Mouse (Mus musculus): ENCODE results near the gene Tmem50b. TPM values are rescaled to one million over a fixed set of nuclear protein-coding genes. Genes with fewer than 3 reads are reported as not detected.

The Tmem50b gene
- total and polyA plus RNA-seq, 2 experiments from 2014 or later: 79.6 to 114 TPM

DNA sequence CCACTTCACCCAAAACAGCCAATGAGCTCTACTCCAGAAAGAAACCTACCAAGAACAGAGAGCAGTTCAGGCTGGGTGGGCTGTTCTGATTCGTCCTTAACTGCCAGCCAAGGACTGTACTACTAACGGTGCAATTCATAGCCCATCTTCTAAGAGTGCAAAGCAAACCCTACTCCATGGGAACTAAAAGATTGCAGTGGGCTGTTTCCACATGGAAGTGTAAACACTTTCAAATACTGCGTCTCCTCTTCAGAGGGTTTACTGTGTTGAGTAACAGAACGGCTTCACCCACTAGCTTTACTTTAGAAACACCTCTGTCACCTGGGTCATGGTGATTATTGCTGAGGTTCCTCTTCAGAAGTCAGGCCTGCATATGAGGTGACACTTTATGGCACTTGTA, 3.5 kb upstream of the Tmem50b start:
- Histone ChIP-seq H3K9ac (replicated peaks; ENCODE audit: low read length) (no peak overlapping the region), H3K4me2 (ENCODE audit: low read depth, low read length) (no peak overlapping the region), H3K4me1 (ENCODE audit: insufficient read depth, low read length) (no peaks in the 10 kb centered on the region), H3K36me3 (ENCODE audit: insufficient read depth, low read length) (no peaks in the 10 kb centered on the region), H3K9me3 (ENCODE audit: low read length) (no peaks in the 10 kb centered on the region), H3K27me3 (ENCODE audit: insufficient read depth, low read length) (no peaks in the 10 kb centered on the region), H3K4me3 (ENCODE audit: low read length) (no peak overlapping the region), H3K27ac (no peak overlapping the region)
- DNase-seq (ENCODE audit: low spot score) (no peak), ATAC-seq (no peak)
- no peak for TF ChIP-seq CTCF (IDR thresholded peaks at IDR 0.05; ENCODE audit: low read depth)
- 84% methylated on average over 4 of the region's 4 CpGs for WGBS

GRCm38 (mm10) chr16:91599242-91599641, 1.6 kb upstream of the Tmem50b start:
- H3K27me3 ChIP-seq (ENCODE audit: insufficient read depth, low read length): no peaks in the 10 kb centered on the region
- no peak overlapping the region for H3K4me2 ChIP-seq (ENCODE audit: low read depth, low read length)
- DNase-seq (ENCODE audit: low spot score) (no peak), ATAC-seq (no peak)
- H3K4me3 ChIP-seq (ENCODE audit: low read length): no peak overlapping the region
- H3K36me3 ChIP-seq (ENCODE audit: insufficient read depth, low read length): no peaks in the 10 kb centered on the region
- no peak overlapping the region for H3K9ac ChIP-seq (replicated peaks; ENCODE audit: low read length)
- TF ChIP-seq CTCF (IDR thresholded peaks at IDR 0.05; ENCODE audit: low read depth): 0 out of 2 replicates have a peak, but pooled peaks have one; percentile 10
- H3K27ac ChIP-seq: no peak overlapping the region
- H3K4me1 ChIP-seq (ENCODE audit: insufficient read depth, low read length): peaks cover 6% of the 10 kb centered on the region; the same call in 1 of the 2 replicates
- H3K9me3 ChIP-seq (ENCODE audit: low read length): no peaks in the 10 kb centered on the region

DNA sequence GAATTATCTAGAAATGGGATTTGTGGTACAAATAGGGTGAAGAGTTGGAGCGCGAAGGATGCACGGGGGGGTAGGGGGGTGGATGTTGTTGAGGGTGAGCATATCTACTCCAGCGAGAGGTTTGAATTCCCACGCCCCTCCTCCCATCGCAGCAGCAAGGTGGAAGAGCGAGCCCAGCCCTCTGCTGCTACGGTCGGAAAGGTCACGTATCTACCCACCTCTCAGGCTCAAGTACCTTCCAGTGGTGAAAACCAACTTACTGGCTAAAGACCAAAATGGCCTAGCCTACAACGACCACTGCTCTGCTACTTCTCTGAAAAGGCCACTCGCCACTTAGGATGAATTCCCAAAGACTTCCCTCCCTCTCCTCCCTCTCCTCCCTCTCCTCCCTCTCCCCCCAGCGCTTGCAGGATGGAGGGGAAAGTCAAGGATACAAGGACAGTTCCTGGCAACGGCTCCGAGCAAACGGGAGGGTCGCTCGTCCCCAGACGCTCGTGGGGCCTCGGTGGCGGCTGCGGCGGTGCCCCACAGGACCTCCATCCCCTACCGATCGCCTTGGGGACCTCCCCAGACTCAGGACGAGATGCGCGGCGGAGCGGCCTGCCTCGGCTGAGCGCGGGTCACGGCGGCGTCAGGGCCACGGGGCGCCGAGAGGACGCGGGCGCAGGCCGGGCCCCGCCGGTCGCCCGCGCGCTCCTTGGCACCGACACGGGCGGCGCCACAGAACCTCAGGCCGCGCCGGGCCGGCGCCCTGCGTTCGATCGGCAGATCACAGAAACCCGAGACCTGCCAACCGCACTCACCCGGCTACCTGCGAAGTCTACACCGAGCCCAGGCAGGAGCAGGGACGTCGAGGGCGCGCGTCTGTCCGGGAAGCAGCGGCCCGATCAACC, 575 bp downstream of the Tmem50b start:
- Histone ChIP-seq H3K4me3 (ENCODE audit: low read length) (peak overlapping the region; percentile 90), H3K27ac (peak overlapping the region; percentile 80), H3K4me2 (ENCODE audit: low read depth, low read length) (peak overlapping the region; percentile 73), H3K36me3 (ENCODE audit: insufficient read depth, low read length) (no peaks in the 10 kb centered on the region), H3K9me3 (ENCODE audit: low read length) (no peaks in the 10 kb centered on the region), H3K9ac (replicated peaks; ENCODE audit: low read length) (peak overlapping the region; percentile 84), H3K4me1 (ENCODE audit: insufficient read depth, low read length) (peaks cover 6% of the 10 kb centered on the region; the same call in 1 of the 2 replicates), H3K27me3 (ENCODE audit: insufficient read depth, low read length) (no peaks in the 10 kb centered on the region)
- DNase-seq (ENCODE audit: low spot score) (peak; percentile 62), ATAC-seq (peak; percentile 81)
- WGBS: under 1% methylated on average over 55 of the region's 75 CpGs
- TF ChIP-seq CTCF (IDR thresholded peaks at IDR 0.05; ENCODE audit: low read depth): no peak; the same call in 1 of the 2 replicates

GRCm38 (mm10) chr16:91596397-91596778, 1.2 kb downstream of the Tmem50b start:
- Histone ChIP-seq H3K9ac (replicated peaks; ENCODE audit: low read length) (peak overlapping the region; percentile 84), H3K27me3 (ENCODE audit: insufficient read depth, low read length) (no peaks in the 10 kb centered on the region), H3K4me2 (ENCODE audit: low read depth, low read length) (peak overlapping the region; percentile 73), H3K4me3 (ENCODE audit: low read length) (peak overlapping the region; percentile 90), H3K27ac (no peak overlapping the region), H3K9me3 (ENCODE audit: low read length) (no peaks in the 10 kb centered on the region), H3K36me3 (ENCODE audit: insufficient read depth, low read length) (no peaks in the 10 kb centered on the region), H3K4me1 (ENCODE audit: insufficient read depth, low read length) (peaks cover 6% of the 10 kb centered on the region; the same call in 1 of the 2 replicates)
- DNase-seq (ENCODE audit: low spot score) (no peak), ATAC-seq (no peak)
- TF ChIP-seq CTCF (IDR thresholded peaks at IDR 0.05; ENCODE audit: low read depth): no peak
- WGBS: 19% methylated on average over 9 of the region's 9 CpGs

DNA sequence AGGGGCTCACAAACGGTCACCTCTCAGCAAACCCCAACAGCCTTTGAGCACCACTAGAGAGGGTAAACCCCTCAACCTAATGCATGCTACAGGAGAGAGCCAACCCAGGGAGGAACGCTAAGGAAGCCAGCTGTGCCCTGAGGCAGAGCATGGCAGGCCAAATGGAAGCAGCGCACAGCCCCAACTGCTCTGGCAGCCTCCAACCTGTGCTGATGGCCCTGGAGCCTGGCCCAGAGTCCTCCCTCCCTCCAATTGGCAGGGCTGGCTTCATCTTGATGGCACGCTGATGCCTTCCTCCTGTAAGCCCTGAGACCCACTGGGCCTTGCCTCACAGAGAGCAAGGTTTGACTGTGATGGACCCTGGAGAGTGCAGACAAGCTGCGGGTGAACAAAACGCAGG, 2.5 kb downstream of the Tmem50b start:
- TF ChIP-seq CTCF (IDR thresholded peaks at IDR 0.05; ENCODE audit: low read depth): no peak
- Histone ChIP-seq H3K9me3 (ENCODE audit: low read length) (no peaks in the 10 kb centered on the region), H3K9ac (replicated peaks; ENCODE audit: low read length) (no peak overlapping the region), H3K4me1 (ENCODE audit: insufficient read depth, low read length) (peaks cover 6% of the 10 kb centered on the region; the same call in 1 of the 2 replicates), H3K4me2 (ENCODE audit: low read depth, low read length) (no peak overlapping the region), H3K36me3 (ENCODE audit: insufficient read depth, low read length) (no peaks in the 10 kb centered on the region), H3K4me3 (ENCODE audit: low read length) (no peak overlapping the region), H3K27me3 (ENCODE audit: insufficient read depth, low read length) (no peaks in the 10 kb centered on the region), H3K27ac (no peak overlapping the region)
- no peak for ATAC-seq
- 54% methylated on average over 6 of the region's 6 CpGs for WGBS
- DNase-seq (ENCODE audit: low spot score): peak; percentile 62

DNA sequence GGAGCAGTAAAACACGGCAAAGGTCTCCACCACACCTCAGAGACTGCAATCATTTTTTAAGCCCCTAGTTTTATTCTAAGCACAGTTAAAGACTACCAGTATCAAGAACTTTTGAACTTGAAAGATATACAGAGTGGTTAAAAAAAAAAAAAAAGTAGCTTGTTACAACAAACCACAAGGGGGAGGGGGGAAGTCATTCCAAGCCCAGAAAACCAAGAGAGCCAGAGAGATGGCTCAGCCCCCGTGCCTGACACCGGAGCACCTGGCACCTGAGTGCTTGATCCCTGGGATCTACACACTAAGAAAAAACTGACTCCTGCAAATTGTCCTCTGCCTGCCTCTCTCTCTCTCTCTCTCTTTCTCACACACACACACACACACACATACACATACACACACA, 4.3 kb downstream of the Tmem50b start:
- TF ChIP-seq CTCF (IDR thresholded peaks at IDR 0.05; ENCODE audit: low read depth): no peak
- Histone ChIP-seq H3K9ac (replicated peaks; ENCODE audit: low read length) (no peak overlapping the region), H3K27me3 (ENCODE audit: insufficient read depth, low read length) (no peaks in the 10 kb centered on the region), H3K4me2 (ENCODE audit: low read depth, low read length) (no peak overlapping the region), H3K9me3 (ENCODE audit: low read length) (no peaks in the 10 kb centered on the region), H3K4me1 (ENCODE audit: insufficient read depth, low read length) (peaks cover 6% of the 10 kb centered on the region; the same call in 1 of the 2 replicates), H3K27ac (no peak overlapping the region), H3K36me3 (ENCODE audit: insufficient read depth, low read length) (no peaks in the 10 kb centered on the region), H3K4me3 (ENCODE audit: low read length) (no peak overlapping the region)
- WGBS: 76% methylated on average over 3 of the region's 3 CpGs
- DNase-seq (ENCODE audit: low spot score): no peak
- no peak for ATAC-seq

DNA sequence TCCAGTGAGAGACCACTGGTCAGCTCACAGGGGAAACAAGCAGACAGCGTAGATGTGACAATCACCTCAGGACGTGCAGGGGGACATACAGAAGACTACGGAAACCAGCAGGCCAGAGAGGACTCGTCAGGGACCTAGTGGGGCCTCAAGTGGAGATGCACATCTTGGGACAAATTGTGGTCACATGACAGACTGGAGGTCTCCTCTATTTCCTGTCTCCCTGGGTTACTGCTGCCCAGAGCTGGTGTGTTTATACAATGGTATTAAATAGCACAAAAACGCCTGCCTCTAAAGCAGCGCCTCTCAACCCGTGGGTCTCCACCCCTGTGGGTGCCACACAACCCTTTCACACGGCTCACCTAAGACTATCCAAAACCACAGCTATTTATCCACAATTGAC, 5.4 kb downstream of the Tmem50b start:
- Histone ChIP-seq H3K4me2 (ENCODE audit: low read depth, low read length) (no peak overlapping the region), H3K9me3 (ENCODE audit: low read length) (no peaks in the 10 kb centered on the region), H3K27me3 (ENCODE audit: insufficient read depth, low read length) (no peaks in the 10 kb centered on the region), H3K36me3 (ENCODE audit: insufficient read depth, low read length) (no peaks in the 10 kb centered on the region), H3K9ac (replicated peaks; ENCODE audit: low read length) (no peak overlapping the region), H3K27ac (no peak overlapping the region), H3K4me1 (ENCODE audit: insufficient read depth, low read length) (peaks cover 6% of the 10 kb centered on the region; the same call in 1 of the 2 replicates), H3K4me3 (ENCODE audit: low read length) (no peak overlapping the region)
- WGBS: 82% methylated on average over 8 of the region's 8 CpGs
- ATAC-seq (no peak), DNase-seq (ENCODE audit: low spot score) (no peak)
- no peak for TF ChIP-seq CTCF (IDR thresholded peaks at IDR 0.05; ENCODE audit: low read depth)

Data from hindbrain, postnatal 0 days (tissue).